In genomic region chr8:84834002-84834865, GRCm38 (mm10) we compare ENCODE assay signal across 9 mouse cellular contexts. TPM values are rescaled to one million over a fixed set of nuclear protein-coding genes. Genes with fewer than 3 reads are reported as not detected.
DNase-seq lines count a peak whose midpoint lies in the region; ATAC-seq and TF ChIP-seq lines count a peak whose summit lies in the region.
"Had no signal": no experiment of that assay in that cellular context is flagged by ENCODE, and none has a peak within 500 bp of the region (broad histone marks: within the 10 kb centered on the region; RNA-seq: fewer than 3 reads in every experiment).

No protein-coding gene starts in this region.

- H3K9me3 ChIP-seq in neural tube, embryonic 13.5 days, result no peaks in the 10 kb centered on the region
- no peaks in the 10 kb centered on the region for H3K9me3 ChIP-seq in liver, embryonic 11.5 days (ENCODE audit: control insufficient read depth, low read length)
- no peaks in the 10 kb centered on the region for H3K9me3 ChIP-seq in stomach, postnatal 0 days (ENCODE audit: control insufficient read depth, low read length)

- peaks cover 60% of the 10 kb centered on the region for H3K4me1 ChIP-seq in neural tube, embryonic 13.5 days (replicated peaks)
- peaks cover 40% of the 10 kb centered on the region for H3K4me1 ChIP-seq in liver, embryonic 11.5 days (replicated peaks; ENCODE audit: control insufficient read depth, insufficient read depth, low read length)
- H3K4me1 ChIP-seq in stomach, postnatal 0 days (replicated peaks; ENCODE audit: control insufficient read depth, insufficient read depth), result no peaks in the 10 kb centered on the region

- no peak overlapping the region for H3K4me3 ChIP-seq in neural tube, embryonic 13.5 days
- H3K4me3 ChIP-seq in liver, embryonic 11.5 days (ENCODE audit: low read depth, low read length), result peak overlapping the region; percentile 99; the same call in 1 of the 2 replicates
- no peak overlapping the region for H3K4me3 ChIP-seq in stomach, postnatal 0 days (ENCODE audit: low read depth, low read length)

- peaks cover 50% of the 10 kb centered on the region for H3K36me3 ChIP-seq in neural tube, embryonic 13.5 days
- H3K36me3 ChIP-seq in liver, embryonic 11.5 days (ENCODE audit: control insufficient read depth, insufficient read depth, low read length), result peaks cover 32% of the 10 kb centered on the region
- peaks cover 22% of the 10 kb centered on the region for H3K36me3 ChIP-seq in stomach, postnatal 0 days (ENCODE audit: control insufficient read depth, insufficient read depth, low read length)

- peak; percentile 82 to 87 for DNase-seq in cerebellum, postnatal 10 days
- DNase-seq in cerebellum, adult 11 months, result no peak
- no peak for DNase-seq in neural tube, embryonic 10.5 days (ENCODE audit: extremely low spot score, low spot score)
- DNase-seq in liver, embryonic 11.5 days (ENCODE audit: low spot score), result no peak
- peak; percentile 14 for DNase-seq in stomach, postnatal 0 days (ENCODE audit: low spot score)
- DNase-seq in ovary, adult 18-20 months (ENCODE audit: low spot score), result no peak
- DNase-seq in spleen, adult 12 weeks (ENCODE audit: low spot score), result no peak
- DNase-seq: thymus, postnatal 4 days had no signal

- ATAC-seq in neural tube, embryonic 13.5 days (ENCODE audit: low read depth), result no peak
- no peak for ATAC-seq in liver, embryonic 11.5 days (replicated peaks; ENCODE audit: low FRiP score)
- ATAC-seq in stomach, postnatal 0 days (ENCODE audit: low FRiP score, low TSS enrichment), result no peak

- no peak for TF ChIP-seq CTCF in stomach, postnatal 0 days (IDR thresholded peaks at IDR 0.05; ENCODE audit: low read depth)

- H3K27me3 ChIP-seq in neural tube, embryonic 13.5 days, result no peaks in the 10 kb centered on the region
- H3K27me3 ChIP-seq in liver, embryonic 11.5 days (replicated peaks; ENCODE audit: control insufficient read depth, insufficient read depth, low read length), result no peaks in the 10 kb centered on the region
- H3K27me3 ChIP-seq in stomach, postnatal 0 days (ENCODE audit: control insufficient read depth, insufficient read depth, low read length), result no peaks in the 10 kb centered on the region

- TF ChIP-seq EP300 in stomach, postnatal 0 days (optimal IDR thresholded peaks at IDR 0.05), result no peak

- peak overlapping the region; percentile 84 for H3K27ac ChIP-seq in neural tube, embryonic 13.5 days (replicated peaks)
- H3K27ac ChIP-seq in liver, embryonic 11.5 days (ENCODE audit: low read depth, low read length), result peak overlapping the region; percentile 46; the same call in 1 of the 2 replicates
- no peak overlapping the region; the same call in 1 of the 2 replicates for H3K27ac ChIP-seq in stomach, postnatal 0 days (replicated peaks)

- peak overlapping the region; percentile 98; the same call in 1 of the 2 replicates for H3K9ac ChIP-seq in neural tube, embryonic 13.5 days
- H3K9ac ChIP-seq in liver, embryonic 11.5 days (ENCODE audit: low read depth, low read length), result peak overlapping the region; percentile 31; the same call in 1 of the 2 replicates
- H3K9ac ChIP-seq in stomach, postnatal 0 days (ENCODE audit: low read length), result no peak overlapping the region

- peak overlapping the region; percentile 21; the same call in 1 of the 2 replicates for H3K4me2 ChIP-seq in neural tube, embryonic 13.5 days
- H3K4me2 ChIP-seq in liver, embryonic 11.5 days, result 0 out of 2 replicates have a peak overlapping the region, but pooled peaks have one; percentile 13
- no peak overlapping the region for H3K4me2 ChIP-seq in stomach, postnatal 0 days (replicated peaks; ENCODE audit: low read depth)

- 83% methylated on average over 19 of the region's 19 CpGs for WGBS in neural tube, embryonic 13.5 days
- WGBS in liver, embryonic 11.5 days, result 83% methylated on average over 19 of the region's 19 CpGs
- WGBS in stomach, postnatal 0 days, result 80% methylated on average over 19 of the region's 19 CpGs

RNA-seq across cellular contexts. Expression of gene Gadd45gip1, which starts 2.9 kb away (rescaled TPM):
- polyA plus RNA-seq in neural tube, embryonic 13.5 days (2015; fragmentation: Nextera tagmentation; extraction: Ambion mirVana), result 35.1 and 39.8 TPM in 2 replicates
- polyA plus RNA-seq in liver, embryonic 11.5 days (2014; fragmentation: Nextera tagmentation; extraction: Ambion mirVana), result 87.8 and 90.6 TPM in 2 replicates
- 38.5 and 39.3 TPM in 2 replicates for polyA plus RNA-seq in stomach, postnatal 0 days (2015; fragmentation: Nextera tagmentation; extraction: Ambion mirVana)

RNA-seq across cellular contexts. Expression of gene Rad23a, which starts 6.2 kb away (rescaled TPM):
- 69.9 and 74.2 TPM in 2 replicates for polyA plus RNA-seq in neural tube, embryonic 13.5 days (2015; fragmentation: Nextera tagmentation; extraction: Ambion mirVana)
- 188 and 191 TPM in 2 replicates for polyA plus RNA-seq in liver, embryonic 11.5 days (2014; fragmentation: Nextera tagmentation; extraction: Ambion mirVana)
- polyA plus RNA-seq in stomach, postnatal 0 days (2015; fragmentation: Nextera tagmentation; extraction: Ambion mirVana), result 69.8 and 70.6 TPM in 2 replicates

RNA-seq across cellular contexts. Expression of gene Dand5, which starts 11.6 kb away (rescaled TPM):
- 12.3 and 12.8 TPM in 2 replicates for polyA plus RNA-seq in neural tube, embryonic 13.5 days (2015; fragmentation: Nextera tagmentation; extraction: Ambion mirVana)
- polyA plus RNA-seq in liver, embryonic 11.5 days (2014; fragmentation: Nextera tagmentation; extraction: Ambion mirVana), result 4.5 and 4.9 TPM in 2 replicates
- polyA plus RNA-seq in stomach, postnatal 0 days (2015; fragmentation: Nextera tagmentation; extraction: Ambion mirVana), result 3.3 TPM in 2 replicates

RNA-seq across cellular contexts. Expression of gene Calr, which starts 12.5 kb away (rescaled TPM):
- polyA plus RNA-seq in neural tube, embryonic 13.5 days (2015; fragmentation: Nextera tagmentation; extraction: Ambion mirVana), result 766 and 971 TPM in 2 replicates
- 860 and 893 TPM in 2 replicates for polyA plus RNA-seq in liver, embryonic 11.5 days (2014; fragmentation: Nextera tagmentation; extraction: Ambion mirVana)
- 522 and 537 TPM in 2 replicates for polyA plus RNA-seq in stomach, postnatal 0 days (2015; fragmentation: Nextera tagmentation; extraction: Ambion mirVana)

RNA-seq across cellular contexts. Expression of gene Farsa, which starts 22.6 kb away (rescaled TPM):
- polyA plus RNA-seq in neural tube, embryonic 13.5 days (2015; fragmentation: Nextera tagmentation; extraction: Ambion mirVana), result 102 and 104 TPM in 2 replicates
- polyA plus RNA-seq in liver, embryonic 11.5 days (2014; fragmentation: Nextera tagmentation; extraction: Ambion mirVana), result 130 TPM in 2 replicates
- polyA plus RNA-seq in stomach, postnatal 0 days (2015; fragmentation: Nextera tagmentation; extraction: Ambion mirVana), result 43.3 and 44.3 TPM in 2 replicates

Comparison
In these comparisons a context has a peak if more than half of its experiments do, and no peak if none do; other contexts are left out.
1. DNase-seq: peak in cerebellum, postnatal 10 days (2 of 2) and stomach, postnatal 0 days (single experiment); none in cerebellum, adult 11 months (single experiment), neural tube, embryonic 10.5 days (single experiment), liver, embryonic 11.5 days (single experiment), ovary, adult 18-20 months (single experiment) and spleen, adult 12 weeks (single experiment).